Mouse (Mus musculus) midbrain, embryonic 11.5 days (tissue): Measurements from ENCODE around the gene Slc37a3. TPM values are rescaled to one million over a fixed set of nuclear protein-coding genes. Genes with fewer than 3 reads are reported as not detected.

Source experiments
- ATAC-seq: fragments of 200-750 bp; cut with Nextera tagmentation; 2 replicates; pipeline ENCODE4 v1.8.0; 2017; ENCODE audit warnings: moderate TSS enrichment, moderate library complexity; ENCODE audit not compliant: low FRiP score
- DNase-seq: peaks from one replicate; pipeline ENCODE4 v3.0.0; 2015; ENCODE audit warnings: low spot score; ENCODE audit errors: missing footprints
- H3K27ac ChIP-seq: fragments of 300-500 bp; sonication (generic); 2 replicates; pipeline ENCODE4 v1.5.1; 2014; ENCODE audit warnings: low read depth, low read length
- H3K27me3 ChIP-seq: fragments of 300-500 bp; sonication (generic); 2 replicates; pipeline ENCODE4 v1.6.1; 2014; ENCODE audit warnings: mild to moderate bottlenecking, low read length, moderate library complexity, mixed read lengths; ENCODE audit not compliant: control insufficient read depth, insufficient read depth
- H3K36me3 ChIP-seq: fragments of 300-500 bp; sonication (generic); 2 replicates; pipeline ENCODE4 v1.6.1; 2014; ENCODE audit warnings: mild to moderate bottlenecking, low read length, moderate library complexity, mixed read lengths; ENCODE audit not compliant: control insufficient read depth, insufficient read depth
- H3K4me1 ChIP-seq: fragments of 300-500 bp; sonication (generic); 2 replicates; pipeline ENCODE4 v1.6.1; 2014; ENCODE audit warnings: low read length; ENCODE audit not compliant: control insufficient read depth, insufficient read depth
- H3K4me2 ChIP-seq: fragments of 300-500 bp; sonication (generic); 2 replicates; pipeline ENCODE4 v1.6.1; 2014; ENCODE audit warnings: mild to moderate bottlenecking, moderate library complexity
- H3K4me3 ChIP-seq: fragments of 300-500 bp; sonication (generic); 2 replicates; pipeline ENCODE4 v1.5.1; 2014; ENCODE audit warnings: low read depth, low read length
- H3K9ac ChIP-seq: fragments of 300-500 bp; sonication (generic); 2 replicates; pipeline ENCODE4 v1.6.1; 2014; ENCODE audit warnings: low read length
- H3K9me3 ChIP-seq: fragments of 300-500 bp; sonication (generic); 2 replicates; pipeline ENCODE4 v1.6.1; 2016; ENCODE audit warnings: low read length; ENCODE audit not compliant: control insufficient read depth
- WGBS: fragments of 180-500 bp; shearing (Covaris S2); extraction: QIAGEN DNeasy Blood & Tissue Kit; methylation state at CpG from one replicate; pipeline ENCODE4 v1.1.7; 2014; 5-methylcytosine and 5-hydroxymethylcytosine counted together
- polyA plus RNA-seq: library from polyadenylated mRNA; unstranded; fragments of >200 nt; fragmentation: Nextera tagmentation; extraction: Ambion mirVana; gene quantifications from 2 replicates; pipeline ENCODE4 v1.2.1, GENCODE M21; 2014

Slc37a3 gene
- polyA plus RNA-seq, 1 experiment from 2014 or later: 43.6 TPM

- Histone ChIP-seq H3K36me3 (no peaks in the 10 kb centered on the region), H3K4me3 (no peak overlapping the region), H3K9ac (no peak overlapping the region), H3K4me2 (no peak overlapping the region), H3K27me3 (no peaks in the 10 kb centered on the region), H3K27ac (no peak overlapping the region), H3K4me1 (no peaks in the 10 kb centered on the region; the same call in 1 of the 2 replicates), H3K9me3 (no peaks in the 10 kb centered on the region)
- 81% methylated on average over 3 of the region's 3 CpGs for whole genome bisulfite sequencing
- no peak for ATAC-seq
- DNase-seq: no peak
Observed at GRCm38 (mm10) chr6:39287782-39288181, 89.7 kb downstream of the Slc37a3 start.

- ATAC-seq (no peak), DNase-seq (no peak)
- Histone ChIP-seq H3K4me1 (no peaks in the 10 kb centered on the region; the same call in 1 of the 2 replicates), H3K9ac (no peak overlapping the region), H3K27ac (no peak overlapping the region), H3K4me2 (no peak overlapping the region), H3K9me3 (no peaks in the 10 kb centered on the region), H3K4me3 (no peak overlapping the region), H3K36me3 (no peaks in the 10 kb centered on the region), H3K27me3 (no peaks in the 10 kb centered on the region)
- 37% methylated on average over 5 of the region's 5 CpGs for WGBS
Observed at GRCm38 (mm10) chr6:39286732-39287083, 90.8 kb downstream of the Slc37a3 start.

- no peak overlapping the region for H3K27ac ChIP-seq
- no peak for ATAC-seq
Observed at GRCm38 (mm10) chr6:39286053-39286731, 91.3 kb downstream of the Slc37a3 start.

GRCm38 (mm10) chr6:39284836-39285235 is 92.6 kb downstream of the Slc37a3 start:
- no peak for DNase-seq
- Histone ChIP-seq H3K4me2 (no peak overlapping the region), H3K27ac (no peak overlapping the region), H3K4me1 (no peaks in the 10 kb centered on the region; the same call in 1 of the 2 replicates), H3K9ac (no peak overlapping the region), H3K4me3 (no peak overlapping the region), H3K9me3 (no peaks in the 10 kb centered on the region), H3K36me3 (no peaks in the 10 kb centered on the region), H3K27me3 (no peaks in the 10 kb centered on the region)
- WGBS: 86% methylated on average over 3 of the region's 3 CpGs
- ATAC-seq: no peak

More at GRCm38 (mm10) chr6:39286053-39286731, 91.3 kb downstream of the Slc37a3 start:
- H3K27me3 ChIP-seq: no peaks in the 10 kb centered on the region
- WGBS: 45% methylated on average over 6 of the region's 9 CpGs
- no peak overlapping the region for H3K9ac ChIP-seq
- no peak for DNase-seq
- no peaks in the 10 kb centered on the region; the same call in 1 of the 2 replicates for H3K4me1 ChIP-seq
- H3K36me3 ChIP-seq: no peaks in the 10 kb centered on the region
- no peak overlapping the region for H3K4me2 ChIP-seq
- no peak overlapping the region for H3K4me3 ChIP-seq
- H3K9me3 ChIP-seq: no peaks in the 10 kb centered on the region

Other genes with a start within 250 kb of the Slc37a3 start
- gene Kdm7a, start 170.9 kb downstream of the Slc37a3 start, polyA plus RNA-seq: 15.8 and 17.0 TPM in 2 replicates
- 0.23 and 0.30 TPM in 2 replicates for gene Rab19, start 3.5 kb upstream of the Slc37a3 start, polyA plus RNA-seq
- gene Mkrn1, start 42.8 kb upstream of the Slc37a3 start, polyA plus RNA-seq: 128 and 131 TPM in 2 replicates
- gene Dennd2a, start 180.2 kb upstream of the Slc37a3 start, polyA plus RNA-seq: 44.9 and 49.3 TPM in 2 replicates
- 25.5 and 28.4 TPM in 2 replicates for gene Adck2, start 196.2 kb upstream of the Slc37a3 start, polyA plus RNA-seq
- 0.51 and 1.1 TPM in 2 replicates for gene Gm42420, start 208.1 kb upstream of the Slc37a3 start, polyA plus RNA-seq
- 234 and 271 TPM in 2 replicates for gene Ndufb2, start 214.9 kb upstream of the Slc37a3 start, polyA plus RNA-seq